Comparison of ENCODE assay signal across 17 mouse cellular contexts in the genomic region with DNA sequence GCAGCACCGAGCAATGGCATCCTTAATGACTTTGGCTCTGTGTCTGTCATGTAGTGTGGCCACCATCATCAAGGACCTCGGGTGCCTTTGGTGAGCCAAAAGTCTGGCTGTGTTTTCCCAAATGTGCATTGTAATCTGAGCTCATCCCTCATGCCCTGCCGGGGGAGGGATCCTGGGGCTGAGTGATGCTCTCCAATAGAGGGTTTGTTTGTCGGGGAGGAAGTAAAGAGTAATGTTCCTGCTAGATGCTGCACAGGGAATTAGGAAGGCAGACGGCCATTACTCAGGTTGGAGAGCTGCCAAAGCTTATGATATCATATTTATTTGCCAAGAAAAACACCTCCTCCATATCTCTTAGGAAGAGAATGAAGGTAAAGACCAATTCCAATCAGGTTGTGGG.
DNase-seq lines count a peak whose midpoint lies in the region; ATAC-seq and TF ChIP-seq lines count a peak whose summit lies in the region.
"Had no signal": no experiment of that assay in that cellular context is flagged by ENCODE, and none has a peak within 500 bp of the region (broad histone marks: within the 10 kb centered on the region; RNA-seq: fewer than 3 reads in every experiment).

No protein-coding gene starts in this region.

- no peak overlapping the region for H3K9ac ChIP-seq in embryonic facial prominence, embryonic 14.5 days (ENCODE audit: low read depth, low read length)
- H3K9ac ChIP-seq: heart, embryonic 15.5 days; limb, embryonic 15.5 days had no signal

- no peak for TF ChIP-seq CTCF in layer of hippocampus, adult 2 months (conservative IDR thresholded peaks at IDR 0.05)

- H3K27me3 ChIP-seq in embryonic facial prominence, embryonic 14.5 days (replicated peaks; ENCODE audit: control insufficient read depth, insufficient read depth, low read length), result no peaks in the 10 kb centered on the region
- no peaks in the 10 kb centered on the region for H3K27me3 ChIP-seq in embryonic facial prominence, embryonic 10.5 days (replicated peaks; ENCODE audit: low read depth, poor library complexity, severe bottlenecking)
- H3K27me3 ChIP-seq: heart, embryonic 15.5 days; limb, embryonic 15.5 days had no signal

- H3K4me3 ChIP-seq in embryonic facial prominence, embryonic 14.5 days (ENCODE audit: low read depth, low read length), result no peak overlapping the region
- no peak overlapping the region for H3K4me3 ChIP-seq in embryonic facial prominence, embryonic 10.5 days
- H3K4me3 ChIP-seq in layer of hippocampus, adult 2 months, result no peak overlapping the region
- H3K4me3 ChIP-seq: erythroblast, embryonic 14.5 days; heart, embryonic 15.5 days; limb, embryonic 15.5 days had no signal

- no peak overlapping the region for H3K27ac ChIP-seq in embryonic facial prominence, embryonic 14.5 days (replicated peaks; ENCODE audit: low read depth, low read length)
- H3K27ac ChIP-seq in embryonic facial prominence, embryonic 10.5 days (replicated peaks), result no peak overlapping the region
- peak overlapping the region; percentile 89 for H3K27ac ChIP-seq in layer of hippocampus, adult 2 months
- H3K27ac ChIP-seq: heart, embryonic 15.5 days; limb, embryonic 15.5 days had no signal

- H3K36me3 ChIP-seq in embryonic facial prominence, embryonic 14.5 days (ENCODE audit: control insufficient read depth, insufficient read depth, low read length), result no peaks in the 10 kb centered on the region
- H3K36me3 ChIP-seq in embryonic facial prominence, embryonic 10.5 days (replicated peaks), result no peaks in the 10 kb centered on the region
- H3K36me3 ChIP-seq: heart, embryonic 15.5 days; limb, embryonic 15.5 days had no signal

- ATAC-seq in embryonic facial prominence, embryonic 14.5 days (ENCODE audit: low read depth), result no peak

- no peak overlapping the region for H3K4me2 ChIP-seq in embryonic facial prominence, embryonic 14.5 days (ENCODE audit: low read depth, low read length)
- H3K4me2 ChIP-seq: heart, embryonic 15.5 days; limb, embryonic 15.5 days had no signal

- H3K4me1 ChIP-seq in embryonic facial prominence, embryonic 14.5 days (ENCODE audit: control insufficient read depth, insufficient read depth, low read length), result 0 out of 2 replicates have a peak, but pooled peaks cover 4% of the 10 kb centered on the region
- peaks cover 9% of the 10 kb centered on the region for H3K4me1 ChIP-seq in embryonic facial prominence, embryonic 10.5 days
- H3K4me1 ChIP-seq: heart, embryonic 15.5 days had no signal

- no peaks in the 10 kb centered on the region for H3K9me3 ChIP-seq in embryonic facial prominence, embryonic 14.5 days (ENCODE audit: control insufficient read depth, low read length)
- no peaks in the 10 kb centered on the region for H3K9me3 ChIP-seq in embryonic facial prominence, embryonic 10.5 days
- H3K9me3 ChIP-seq: heart, embryonic 15.5 days; limb, embryonic 15.5 days had no signal

- WGBS in embryonic facial prominence, embryonic 14.5 days, result 27% methylated on average over 5 of the region's 5 CpGs
- 55% methylated on average over 5 of the region's 5 CpGs for WGBS in embryonic facial prominence, embryonic 10.5 days

- peak; percentile 27 for DNase-seq in embryonic facial prominence, embryonic 14.5 days (ENCODE audit: low spot score)
- no peak for DNase-seq in embryonic facial prominence, embryonic 10.5 days (ENCODE audit: low spot score)
- DNase-seq in layer of hippocampus, adult 2 months (ENCODE audit: low spot score in 2 of 2), result no peak
- DNase-seq in layer of hippocampus, adult 18-20 months (ENCODE audit: low spot score in 2 of 2), result no peak
- peak; percentile 64 for DNase-seq in NIH3T3 (ENCODE audit: low read depth)
- DNase-seq in cerebellum, adult 9-11 months, result peak; percentile 88
- DNase-seq in retina, postnatal 1 day, result no peak
- no peak for DNase-seq in thymus, postnatal 0 days (ENCODE audit: low spot score)
- DNase-seq: embryo, embryonic 11 days; heart, adult 11 months; kidney, postnatal 36 days; lung, adult 2 months; right cerebral cortex, postnatal 4 days; thymus, adult 2 months had no signal

Comparison
In these comparisons a context has a peak if more than half of its experiments do, and no peak if none do; other contexts are left out.
1. DNase-seq: peak in embryonic facial prominence, embryonic 14.5 days (single experiment), NIH3T3 (single experiment) and cerebellum, adult 9-11 months (single experiment); none in embryonic facial prominence, embryonic 10.5 days (single experiment), layer of hippocampus, adult 2 months (0 of 2), layer of hippocampus, adult 18-20 months (0 of 2), retina, postnatal 1 day (single experiment) and thymus, postnatal 0 days (single experiment).